Mouse (Mus musculus): Measurements from ENCODE around the gene Rnf144a. TPM values are rescaled to one million over a fixed set of nuclear protein-coding genes. Genes with fewer than 3 reads are reported as not detected.
A peak's percentile ranks its signal among the peaks of the same experiment; 100 is the strongest.
"Not testable (repeated sequence)": the region's sequence is repeated elsewhere in the genome, so short reads cannot be mapped to it uniquely, and the experiment has no call there.

The Rnf144a gene
- 28.8 to 54.1 TPM (median 31.5 TPM) in 3 replicates for total RNA-seq (2017)

- ATAC-seq (replicated peaks; ENCODE audit: insufficient number of reproducible peaks, low FRiP score, low TSS enrichment, poor library complexity, severe bottlenecking): peak; percentile 57
Observed at GRCm38 (mm10) chr12:26415104-26415771, at the start of gene Rnf144a. Rnf144a (minus strand) TSS chr12:26415254.

GRCm38 (mm10) chr12:26460091-26460490, 45.0 kb upstream of the Rnf144a start:
- ATAC-seq (replicated peaks; ENCODE audit: insufficient number of reproducible peaks, low FRiP score, low TSS enrichment, poor library complexity, severe bottlenecking): peak; percentile 90

- ATAC-seq (replicated peaks; ENCODE audit: insufficient number of reproducible peaks, low FRiP score, low TSS enrichment, poor library complexity, severe bottlenecking): peak; percentile 57
Observed at GRCm38 (mm10) chr12:26456028-26456698, 41.1 kb upstream of the Rnf144a start, which contains the start of gene Rsad2. Rsad2 (minus strand) TSS chr12:26456452.

GRCm38 (mm10) chr12:26454682-26455081, 39.6 kb upstream of the Rnf144a start:
- ATAC-seq (replicated peaks; ENCODE audit: insufficient number of reproducible peaks, low FRiP score, low TSS enrichment, poor library complexity, severe bottlenecking): no peak

- ATAC-seq (replicated peaks; ENCODE audit: insufficient number of reproducible peaks, low FRiP score, low TSS enrichment, poor library complexity, severe bottlenecking): no peak
Observed at GRCm38 (mm10) chr12:26452951-26453350, 37.9 kb upstream of the Rnf144a start.

GRCm38 (mm10) chr12:26451150-26451549, 36.1 kb upstream of the Rnf144a start:
- no peak for ATAC-seq (replicated peaks; ENCODE audit: insufficient number of reproducible peaks, low FRiP score, low TSS enrichment, poor library complexity, severe bottlenecking)

- ATAC-seq (replicated peaks; ENCODE audit: insufficient number of reproducible peaks, low FRiP score, low TSS enrichment, poor library complexity, severe bottlenecking): no peak
Observed at GRCm38 (mm10) chr12:26449483-26449882, 34.4 kb upstream of the Rnf144a start.

- no peak for ATAC-seq (replicated peaks; ENCODE audit: insufficient number of reproducible peaks, low FRiP score, low TSS enrichment, poor library complexity, severe bottlenecking)
Observed at GRCm38 (mm10) chr12:26446377-26447045, 31.5 kb upstream of the Rnf144a start.

- no peak for ATAC-seq (replicated peaks; ENCODE audit: insufficient number of reproducible peaks, low FRiP score, low TSS enrichment, poor library complexity, severe bottlenecking)
Observed at GRCm38 (mm10) chr12:26444511-26444910, 29.5 kb upstream of the Rnf144a start.

GRCm38 (mm10) chr12:26444054-26444453, 29.0 kb upstream of the Rnf144a start:
- no peak for ATAC-seq (replicated peaks; ENCODE audit: insufficient number of reproducible peaks, low FRiP score, low TSS enrichment, poor library complexity, severe bottlenecking)

- no peak for ATAC-seq (replicated peaks; ENCODE audit: insufficient number of reproducible peaks, low FRiP score, low TSS enrichment, poor library complexity, severe bottlenecking)
Observed at GRCm38 (mm10) chr12:26439366-26439765, 24.3 kb upstream of the Rnf144a start.

- ATAC-seq (replicated peaks; ENCODE audit: insufficient number of reproducible peaks, low FRiP score, low TSS enrichment, poor library complexity, severe bottlenecking): no peak
Observed at GRCm38 (mm10) chr12:26437950-26438349, 22.9 kb upstream of the Rnf144a start.

GRCm38 (mm10) chr12:26436334-26436733, 21.3 kb upstream of the Rnf144a start:
- ATAC-seq (replicated peaks; ENCODE audit: insufficient number of reproducible peaks, low FRiP score, low TSS enrichment, poor library complexity, severe bottlenecking): no peak

GRCm38 (mm10) chr12:26428771-26429170, 13.7 kb upstream of the Rnf144a start:
- ATAC-seq (replicated peaks; ENCODE audit: insufficient number of reproducible peaks, low FRiP score, low TSS enrichment, poor library complexity, severe bottlenecking): not testable (repeated sequence)

- no peak for ATAC-seq (replicated peaks; ENCODE audit: insufficient number of reproducible peaks, low FRiP score, low TSS enrichment, poor library complexity, severe bottlenecking)
Observed at GRCm38 (mm10) chr12:26424841-26425240, 9.8 kb upstream of the Rnf144a start.

GRCm38 (mm10) chr12:26418322-26418721, 3.3 kb upstream of the Rnf144a start:
- ATAC-seq (replicated peaks; ENCODE audit: insufficient number of reproducible peaks, low FRiP score, low TSS enrichment, poor library complexity, severe bottlenecking): peak; percentile 71

- ATAC-seq (replicated peaks; ENCODE audit: insufficient number of reproducible peaks, low FRiP score, low TSS enrichment, poor library complexity, severe bottlenecking): no peak
Observed at GRCm38 (mm10) chr12:26416636-26417295, 1.7 kb upstream of the Rnf144a start.

GRCm38 (mm10) chr12:26414451-26415103, 477 bp downstream of the Rnf144a start:
- ATAC-seq (replicated peaks; ENCODE audit: insufficient number of reproducible peaks, low FRiP score, low TSS enrichment, poor library complexity, severe bottlenecking): no peak

- ATAC-seq (replicated peaks; ENCODE audit: insufficient number of reproducible peaks, low FRiP score, low TSS enrichment, poor library complexity, severe bottlenecking): no peak
Observed at GRCm38 (mm10) chr12:26413961-26414411, 1.1 kb downstream of the Rnf144a start.
